Mouse (Mus musculus) gastrocnemius, postnatal 4 days (tissue): Measurements from ENCODE around the gene Klrb1f. TPM values are rescaled to one million over a fixed set of nuclear protein-coding genes. Genes with fewer than 3 reads are reported as not detected.
"Not testable (repeated sequence)": the region's sequence is repeated elsewhere in the genome, so short reads cannot be mapped to it uniquely, and the experiment has no call there.

ENCODE experiments used
- DNase-seq, 2 experiments: peaks; one replicate each; pipeline ENCODE4 v3.0.0; 2021 to 2022; ENCODE audit warnings: low spot score in 2 of 2, mixed read lengths in 2 of 2
- long read RNA-seq, 2 experiments: library from polyadenylated mRNA; stranded (forward); transcript quantifications; one replicate each; pipeline ENCODE4 v2.0.0; 2021
- total RNA-seq, 2 experiments: library from RNA; stranded (reverse); gene quantifications; 2 replicates each; pipeline ENCODE4 v1.2.3; 2021

Gene Klrb1f
- total RNA-seq: not detected
- long read RNA-seq, experiment 1: 0 reads
- long read RNA-seq, experiment 2: 0 reads

- DNase-seq: no peak
These were observed at the start of gene Klrb1f for GRCm38 (mm10) chr6:129045601-129046000. Gene Klrb1f (plus strand): TSS chr6:129045901.

GRCm38 (mm10) chr6:128996054-128996767 is 49.5 kb upstream of the Klrb1f start:
- DNase-seq: no peak

DNA sequence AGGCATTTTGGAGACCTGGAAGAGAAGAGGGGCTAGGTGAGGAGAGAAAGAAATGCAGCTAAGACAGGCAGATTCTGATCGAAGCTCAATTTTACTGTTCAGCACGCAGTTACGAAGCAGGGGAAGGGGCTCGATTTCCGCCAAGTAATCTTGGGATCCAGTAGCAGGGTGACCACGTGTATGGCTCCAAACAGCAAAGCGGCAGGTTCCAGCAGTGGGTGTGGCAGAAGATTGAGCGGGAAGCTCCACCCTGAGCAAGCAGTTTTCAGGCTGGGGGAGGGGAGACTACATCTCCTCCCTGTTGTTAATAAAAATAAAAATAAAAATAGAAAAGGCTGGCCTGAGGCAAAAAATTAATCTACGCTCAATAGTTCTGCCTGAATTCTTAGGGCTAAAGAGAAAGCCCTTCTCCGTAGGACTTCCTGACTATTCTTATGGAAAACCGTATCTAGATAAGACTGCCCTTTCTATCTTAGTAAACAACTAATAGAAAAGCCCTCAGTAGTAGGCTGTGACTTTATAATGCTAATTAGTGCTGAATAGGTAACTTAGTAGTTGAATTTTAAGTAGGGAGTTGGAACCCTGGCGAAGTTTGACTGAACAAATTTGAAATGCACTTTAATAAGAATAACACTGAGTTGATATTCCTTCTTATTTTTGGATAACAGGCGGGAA is 48.8 kb upstream of the Klrb1f start:
- DNase-seq: no peak

DNA sequence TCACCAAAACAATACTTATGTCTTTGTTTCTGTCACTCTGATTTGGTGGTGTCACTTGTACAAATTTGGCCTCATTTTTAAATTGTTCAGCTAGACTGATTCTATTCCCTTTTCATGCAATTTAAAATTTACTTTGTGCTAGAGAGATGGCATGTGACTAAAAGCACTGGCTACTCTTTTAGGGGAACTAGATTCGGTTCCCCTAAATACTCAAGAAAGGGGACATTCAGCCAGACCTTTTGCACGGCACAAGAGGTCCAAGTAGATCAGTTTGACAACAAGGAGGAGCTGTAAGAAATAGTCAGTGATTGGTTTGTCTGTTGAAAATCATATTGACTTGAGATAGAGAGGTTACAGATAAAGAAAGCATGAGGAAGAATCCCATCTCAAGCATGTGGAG is 44.3 kb upstream of the Klrb1f start:
- no peak for DNase-seq

DNA sequence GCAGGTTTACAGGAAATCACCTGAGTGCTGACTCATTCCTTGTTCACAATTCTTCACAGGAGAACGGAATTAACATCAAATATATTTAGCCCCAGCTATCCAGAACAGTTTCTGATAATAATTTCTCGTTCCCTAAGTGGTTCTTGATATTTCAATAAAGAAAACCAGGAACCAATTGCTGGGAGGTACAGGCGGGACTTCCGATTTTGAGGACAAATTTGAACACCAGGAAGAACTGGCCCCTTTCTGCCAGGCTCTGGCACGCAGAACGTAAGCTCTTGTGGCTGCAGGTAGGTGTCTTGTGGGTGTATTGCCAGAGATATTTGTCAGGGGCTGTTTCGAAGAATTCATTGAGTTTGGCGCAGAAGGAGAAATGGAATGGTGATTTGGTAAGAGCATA is 37.1 kb upstream of the Klrb1f start:
- no peak for DNase-seq

GRCm38 (mm10) chr6:129009846-129010504 is 35.7 kb upstream of the Klrb1f start:
- DNase-seq: not testable (repeated sequence)

DNA sequence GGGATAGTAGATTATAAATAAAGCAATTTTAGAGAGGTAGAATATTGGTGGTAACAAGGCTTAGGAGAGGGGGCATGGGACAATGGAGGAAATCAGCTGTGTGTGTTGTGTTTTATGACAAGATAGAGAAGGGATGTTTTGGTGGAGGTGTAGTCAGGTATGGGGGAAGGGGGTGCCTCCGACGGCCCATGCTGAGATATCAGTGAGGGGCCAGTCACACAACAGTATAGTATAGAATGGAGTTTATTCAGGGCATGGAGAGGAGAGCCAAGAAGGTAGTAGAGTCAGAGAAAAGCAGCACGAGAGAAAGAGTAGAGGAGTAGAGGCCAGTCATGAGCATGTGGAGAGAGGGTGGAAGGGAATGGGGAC is 35.2 kb upstream of the Klrb1f start:
- DNase-seq: no peak

GRCm38 (mm10) chr6:129012012-129012411 is 33.7 kb upstream of the Klrb1f start:
- DNase-seq: not testable (repeated sequence)

- DNase-seq: no peak
These were observed 32.7 kb upstream of the Klrb1f start for GRCm38 (mm10) chr6:129012966-129013365.

DNA sequence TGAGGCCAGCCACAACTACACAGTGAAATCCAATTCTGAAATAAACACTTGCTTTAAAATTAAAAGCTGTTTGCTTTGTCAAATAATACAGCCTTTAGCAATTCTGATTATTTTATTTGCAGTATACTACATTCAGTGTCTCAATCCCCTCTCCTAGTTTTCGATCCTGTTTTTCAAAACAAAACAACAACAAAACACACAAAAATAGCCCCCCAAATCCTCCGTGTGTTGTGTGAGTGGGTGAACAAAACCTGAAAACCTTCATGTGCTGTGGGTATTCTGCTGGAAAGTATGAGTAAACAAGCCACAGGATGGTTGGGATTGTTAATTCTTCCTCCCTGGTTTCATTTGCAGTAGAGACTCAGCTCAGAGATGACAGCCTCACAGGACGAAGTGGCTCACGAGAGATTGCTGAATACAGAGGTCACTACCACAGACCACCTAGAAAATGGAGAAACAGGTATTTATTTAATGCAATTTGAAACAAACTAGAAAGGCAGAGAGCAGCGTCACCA is 31.9 kb upstream of the Klrb1f start:
- DNase-seq: no peak

GRCm38 (mm10) chr6:129014399-129014798 is 31.3 kb upstream of the Klrb1f start:
- no peak for DNase-seq

- DNase-seq: no peak
These were observed 18.1 kb upstream of the Klrb1f start for GRCm38 (mm10) chr6:129027451-129028248.

DNA sequence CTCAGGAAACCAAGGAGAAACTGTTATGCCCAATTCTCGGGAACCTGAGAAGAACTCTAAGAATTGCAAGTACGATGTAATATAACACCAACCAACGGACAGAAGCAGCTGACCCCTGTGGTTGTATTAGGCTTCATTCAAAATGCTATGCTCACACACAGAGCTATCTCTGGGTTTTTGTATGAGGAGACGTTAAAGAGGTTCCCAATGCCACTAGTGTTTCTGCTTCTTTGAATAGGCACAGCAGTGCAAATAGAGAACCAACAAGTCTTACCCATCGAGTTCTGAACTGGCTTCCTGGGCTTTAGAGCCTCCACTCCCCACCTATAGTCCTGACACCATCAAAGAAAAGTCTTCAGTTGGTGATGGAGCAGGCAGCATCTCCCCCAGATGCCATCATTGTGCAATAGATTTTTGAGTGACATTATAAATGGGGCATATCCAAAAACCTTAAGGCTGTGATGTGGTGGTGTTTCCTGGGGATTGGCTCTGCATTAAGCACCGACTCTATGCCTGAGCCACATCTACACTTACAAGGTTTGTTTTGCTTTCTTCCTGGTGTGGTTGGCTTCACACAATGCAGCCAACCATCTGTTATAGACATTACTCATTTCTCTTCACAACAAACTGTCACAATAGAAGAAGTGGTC is 15.4 kb upstream of the Klrb1f start:
- no peak for DNase-seq

GRCm38 (mm10) chr6:129030964-129031363 is 14.7 kb upstream of the Klrb1f start:
- no peak for DNase-seq

- DNase-seq: no peak
These were observed 12.3 kb upstream of the Klrb1f start for GRCm38 (mm10) chr6:129033397-129033796.

GRCm38 (mm10) chr6:129035017-129035416 is 10.7 kb upstream of the Klrb1f start:
- DNase-seq: no peak

GRCm38 (mm10) chr6:129036326-129036725 is 9.4 kb upstream of the Klrb1f start:
- DNase-seq: no peak

DNA sequence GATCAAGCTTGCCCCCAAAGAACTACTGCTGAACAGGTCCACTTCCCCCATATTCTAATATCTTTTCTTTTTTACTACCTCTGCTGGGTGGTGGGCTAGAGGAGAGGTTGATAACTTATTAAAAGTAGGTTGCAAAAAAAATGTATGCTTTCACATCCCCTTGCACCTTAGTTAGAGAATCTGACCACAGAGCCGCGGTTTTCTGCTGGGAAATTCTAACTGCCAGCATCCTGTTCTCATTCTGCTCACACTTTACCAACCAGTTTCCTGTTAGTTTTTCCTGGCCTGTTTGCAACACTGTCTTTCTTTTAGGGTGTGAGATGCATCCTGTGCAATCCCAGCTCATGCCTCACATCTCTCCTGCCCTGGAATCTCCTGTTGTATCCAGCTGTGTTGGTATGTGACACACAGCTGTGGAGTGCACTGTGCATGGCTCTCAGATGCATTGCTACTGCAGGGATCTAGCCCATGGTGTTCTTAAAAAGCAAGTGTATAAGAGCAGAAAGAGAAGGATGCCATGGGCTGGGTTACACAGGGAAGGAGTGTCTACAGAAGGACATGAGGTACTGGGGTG is 8.7 kb upstream of the Klrb1f start:
- no peak for DNase-seq

GRCm38 (mm10) chr6:129041470-129041869 is 4.2 kb upstream of the Klrb1f start:
- no peak for DNase-seq

GRCm38 (mm10) chr6:129042470-129042869 is 3.2 kb upstream of the Klrb1f start:
- no peak for DNase-seq
